Mouse (Mus musculus): ENCODE measurements around the gene Gpr162.

- no peak for TF ChIP-seq POLR2A (IDR thresholded peaks at IDR 0.05; ENCODE audit: insufficient read depth, low read length)
- no peak for TF ChIP-seq CTCF (IDR thresholded peaks at IDR 0.05; ENCODE audit: low read depth, low read length)
- no peak for TF ChIP-seq EP300 (IDR thresholded peaks at IDR 0.05; ENCODE audit: insufficient read depth, low read depth, low read length)
Observed at GRCm38 (mm10) chr6:124863658-124864298, at the start of gene Gpr162.

Measured in ES-Bruce4 (cell line).